Mouse (Mus musculus) heart, embryonic 10.5 days (tissue): Measurements from ENCODE around the gene Sdhaf2. TPM values are rescaled to one million over a fixed set of nuclear protein-coding genes. Genes with fewer than 3 reads are reported as not detected.

Experiments
- DNase-seq: peaks from one replicate; pipeline ENCODE4 v3.0.0-alpha.2; 2017; ENCODE audit warnings: low spot score
- H3K27ac ChIP-seq: fragments of 300-500 bp; sonication (generic); 2 replicates; pipeline ENCODE4 v1.5.1; 2016; ENCODE audit warnings: mild to moderate bottlenecking
- H3K27me3 ChIP-seq: fragments of 300-500 bp; sonication (generic); 2 replicates; pipeline ENCODE4 v1.6.1; 2016; ENCODE audit warnings: mild to moderate bottlenecking; ENCODE audit not compliant: poor library complexity, insufficient read depth, severe bottlenecking
- H3K36me3 ChIP-seq: fragments of 300-500 bp; sonication (generic); 2 replicates; pipeline ENCODE4 v1.6.1; 2016; ENCODE audit warnings: mild to moderate bottlenecking, moderate library complexity
- H3K4me1 ChIP-seq: fragments of 300-500 bp; sonication (generic); 2 replicates; pipeline ENCODE4 v1.6.1; 2016; ENCODE audit warnings: mild to moderate bottlenecking
- H3K4me3 ChIP-seq: fragments of 300-500 bp; sonication (generic); 2 replicates; pipeline ENCODE4 v1.5.1; 2016; ENCODE audit warnings: mild to moderate bottlenecking, moderate library complexity
- H3K9me3 ChIP-seq: fragments of 300-500 bp; sonication (generic); 2 replicates; pipeline ENCODE4 v1.6.1; 2016; ENCODE audit warnings: mild to moderate bottlenecking, moderate library complexity
- WGBS: fragments of 180-500 bp; shearing (Covaris S2); methylation state at CpG from one replicate; pipeline ENCODE4 v1.1.7; 2016; 5-methylcytosine and 5-hydroxymethylcytosine counted together
- polyA plus RNA-seq: library from polyadenylated mRNA; unstranded; fragments of >200 nt; fragmentation: Nextera tagmentation; extraction: Ambion mirVana; gene quantifications from 2 replicates; pipeline ENCODE4 v1.2.1, GENCODE M21; 2016

Gene Sdhaf2
- polyA plus RNA-seq, 1 experiment from 2014 or later: 64.6 TPM

DNA sequence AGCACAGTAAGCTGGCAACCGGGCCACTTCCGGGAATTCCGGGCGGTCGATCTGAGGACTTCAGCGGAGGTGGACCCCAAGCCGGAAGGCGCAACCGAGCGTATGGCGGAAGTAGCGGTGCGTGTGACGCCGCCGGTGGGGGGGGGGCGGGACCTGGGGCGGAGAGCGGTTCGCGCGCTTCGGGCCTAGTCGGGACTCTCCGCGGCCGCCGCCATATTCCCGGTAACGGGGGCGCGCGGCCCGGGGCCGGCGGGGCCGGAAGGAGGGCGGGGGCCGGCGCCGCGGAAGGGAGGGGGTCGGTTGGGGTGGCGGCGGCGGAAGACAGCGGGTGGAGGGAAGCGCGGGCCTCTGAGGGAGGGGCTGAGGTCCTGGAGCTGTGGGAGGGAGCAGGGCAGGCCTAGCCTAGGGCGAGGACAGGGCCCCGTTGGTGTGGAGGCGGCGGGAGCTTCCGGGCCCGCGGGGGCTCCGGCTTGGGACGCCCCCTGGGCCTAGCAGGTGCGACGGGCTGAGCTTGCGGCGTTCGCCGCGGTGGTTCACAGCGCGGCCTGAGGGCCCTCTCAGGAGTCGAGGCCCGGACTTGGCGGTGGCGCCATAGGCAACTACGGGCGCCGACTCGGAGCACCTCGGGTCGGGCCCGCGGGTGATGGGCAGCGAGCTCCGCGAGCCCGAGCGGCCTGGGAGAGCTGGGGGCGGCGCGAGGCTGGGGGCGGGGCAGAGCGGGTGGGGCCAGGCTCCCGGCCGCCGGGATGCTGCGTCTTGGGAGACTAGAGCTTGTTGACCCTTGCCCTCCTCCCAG is 638 bp downstream of the Sdhaf2 start, which contains the start of gene Cpsf7:
Gene Cpsf7, plus strand, starts transcription at position 161 of the 796 bp plus-strand sequence.
- DNase-seq: peak; percentile 98
- H3K27me3 ChIP-seq: no peaks in the 10 kb centered on the region
- peak within 1 kb of the TSS; percentile 90 for H3K4me3 ChIP-seq
- no peaks in the 10 kb centered on the region for H3K9me3 ChIP-seq
- WGBS: under 1% methylated on average over 92 of the region's 93 CpGs
- H3K27ac ChIP-seq: peak within 1 kb of the TSS; percentile 100
- peaks cover 24% of the 10 kb centered on the region for H3K4me1 ChIP-seq
- peaks cover 26% of the 10 kb centered on the region for H3K36me3 ChIP-seq

DNA sequence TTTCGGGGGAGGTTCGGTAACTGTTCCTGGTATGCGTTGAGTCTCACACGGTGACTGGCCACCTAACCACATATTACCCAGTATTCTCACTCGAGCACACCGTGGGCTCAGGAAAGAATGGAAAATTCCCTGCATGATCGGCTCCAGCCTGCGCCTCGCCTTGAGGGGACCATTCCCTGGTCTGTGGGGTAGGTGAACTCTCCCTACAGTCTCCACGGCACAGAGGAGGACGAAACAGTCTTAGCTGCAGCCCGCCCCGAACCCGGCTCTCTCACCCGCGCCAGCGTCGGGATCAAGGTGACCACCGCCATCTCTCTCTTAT is 1.2 kb downstream of the Sdhaf2 start:
- under 1% methylated on average over 19 of the region's 19 CpGs for WGBS
- Histone ChIP-seq H3K4me3 (peak overlapping the region; percentile 90), H3K9me3 (no peaks in the 10 kb centered on the region), H3K4me1 (peaks cover 24% of the 10 kb centered on the region), H3K27me3 (no peaks in the 10 kb centered on the region), H3K27ac (peak overlapping the region; percentile 100), H3K36me3 (peaks cover 20% of the 10 kb centered on the region)
- no peak for DNase-seq

DNA sequence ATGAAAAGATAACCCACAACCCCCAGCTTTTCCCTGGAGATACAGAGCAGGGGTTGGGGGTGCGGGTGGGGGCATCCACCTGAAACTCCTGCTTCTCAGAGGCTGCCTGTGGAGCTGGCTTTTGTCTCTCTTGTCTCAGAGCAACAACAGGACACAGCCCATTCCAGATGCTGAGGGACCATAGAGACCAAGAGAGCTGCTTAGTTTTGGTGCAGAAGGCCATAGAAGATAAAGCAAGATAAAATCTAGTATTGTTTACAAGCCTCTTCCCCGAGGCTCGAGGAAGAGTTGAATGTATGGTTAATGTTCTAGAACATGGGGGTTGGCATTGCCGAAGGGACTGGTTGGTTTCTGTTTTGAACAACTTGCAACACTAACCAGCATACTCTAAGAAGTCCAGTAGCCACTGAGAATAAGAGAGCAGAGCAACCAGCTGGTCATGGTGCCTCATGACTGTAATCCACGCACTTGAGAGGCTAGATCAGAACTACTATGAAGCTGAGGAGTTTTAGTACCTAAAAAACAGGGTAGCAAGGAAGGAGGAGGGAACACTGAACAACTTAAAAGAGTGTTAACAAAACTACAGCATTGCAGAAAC is 2.4 kb downstream of the Sdhaf2 start:
- DNase-seq: no peak
- H3K36me3 ChIP-seq: peaks cover 12% of the 10 kb centered on the region
- no peaks in the 10 kb centered on the region for H3K27me3 ChIP-seq
- H3K4me3 ChIP-seq: peak overlapping the region; percentile 90
- peaks cover 25% of the 10 kb centered on the region for H3K4me1 ChIP-seq
- 77% methylated on average over 5 of the region's 5 CpGs for WGBS
- H3K9me3 ChIP-seq: no peaks in the 10 kb centered on the region
- H3K27ac ChIP-seq: 0 out of 2 replicates have a peak overlapping the region, but pooled peaks have one; percentile 6

DNA sequence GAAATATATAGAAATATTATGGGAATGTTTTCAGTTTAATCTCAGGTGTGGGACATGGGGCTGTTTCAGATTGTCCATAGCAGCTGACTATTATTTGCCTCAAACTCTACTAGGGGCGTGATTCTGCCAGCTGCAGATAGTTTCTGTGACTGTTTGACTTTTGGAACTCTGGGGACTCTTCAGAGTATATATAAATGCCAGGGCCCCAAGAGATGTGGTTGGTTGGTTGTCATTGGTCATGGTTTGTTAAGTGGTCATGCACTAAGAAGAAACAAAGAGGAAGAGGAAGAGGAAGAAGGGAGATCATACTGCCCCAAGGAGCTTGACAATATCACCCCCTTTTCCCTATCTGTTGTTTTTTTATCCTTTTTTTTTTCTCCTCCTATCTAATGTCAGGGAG is 4.0 kb downstream of the Sdhaf2 start:
- Histone ChIP-seq H3K9me3 (no peaks in the 10 kb centered on the region), H3K36me3 (peaks cover 15% of the 10 kb centered on the region), H3K27ac (no peak overlapping the region), H3K27me3 (no peaks in the 10 kb centered on the region), H3K4me3 (no peak overlapping the region), H3K4me1 (peaks cover 26% of the 10 kb centered on the region)
- WGBS: 88% methylated on average over 1 of the region's 1 CpGs
- DNase-seq: no peak

DNA sequence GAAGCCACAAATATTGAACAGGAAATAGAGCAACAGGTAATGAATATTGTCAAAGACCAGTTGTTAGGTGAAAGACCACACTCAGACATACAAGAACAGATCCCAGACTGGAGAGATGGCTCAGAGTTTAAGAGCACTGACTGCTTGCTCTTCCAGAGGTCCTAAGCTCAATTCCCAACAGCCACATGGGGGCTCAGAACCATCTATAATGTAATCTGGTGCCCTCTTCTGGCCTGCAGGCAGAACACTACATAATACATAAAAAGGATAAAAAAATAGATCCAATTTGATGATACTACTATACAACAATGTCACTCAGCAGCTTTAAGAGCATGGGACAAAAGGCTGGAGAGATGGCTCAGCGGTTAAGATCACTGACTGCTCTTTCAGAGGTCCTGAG is 5.6 kb downstream of the Sdhaf2 start:
- Histone ChIP-seq H3K27me3 (no peaks in the 10 kb centered on the region), H3K4me3 (no peak overlapping the region), H3K36me3 (peaks cover 31% of the 10 kb centered on the region), H3K27ac (no peak overlapping the region), H3K4me1 (peaks cover 17% of the 10 kb centered on the region), H3K9me3 (no peaks in the 10 kb centered on the region)
- DNase-seq: no peak
- 58% methylated on average over 1 of the region's 1 CpGs for WGBS

DNA sequence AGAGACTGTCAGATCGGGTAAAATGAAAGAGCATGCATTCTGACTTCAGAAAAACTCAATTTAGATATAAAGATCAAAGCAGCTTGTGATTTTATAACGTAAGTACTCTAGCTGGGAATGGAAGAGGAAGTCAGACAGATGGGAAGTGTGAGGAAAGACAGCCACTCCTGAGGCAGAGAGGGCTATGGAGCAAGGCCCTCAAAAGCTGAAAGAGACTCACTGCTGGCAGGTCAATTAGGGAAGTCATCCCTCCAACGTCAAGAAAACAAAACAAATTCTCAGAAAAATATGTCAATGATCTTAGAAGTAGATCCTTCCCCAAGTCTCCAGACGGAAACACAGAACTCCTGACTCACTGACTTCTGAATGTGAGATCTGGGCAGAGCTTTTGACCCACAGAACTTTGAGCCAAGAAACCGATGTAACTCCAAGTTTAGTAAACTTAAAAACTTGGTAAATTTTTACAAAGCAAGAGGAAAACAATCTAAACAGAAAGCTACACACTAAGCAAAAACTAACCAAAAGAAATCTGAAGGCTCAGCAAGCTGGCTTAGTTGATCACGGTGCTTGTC is 15.1 kb downstream of the Sdhaf2 start:
- Histone ChIP-seq H3K27me3 (no peaks in the 10 kb centered on the region), H3K4me3 (no peak overlapping the region), H3K27ac (no peak overlapping the region), H3K9me3 (no peaks in the 10 kb centered on the region), H3K4me1 (no peaks in the 10 kb centered on the region), H3K36me3 (peaks cover 59% of the 10 kb centered on the region)
- WGBS: 86% methylated on average over 6 of the region's 6 CpGs
- no peak for DNase-seq

DNA sequence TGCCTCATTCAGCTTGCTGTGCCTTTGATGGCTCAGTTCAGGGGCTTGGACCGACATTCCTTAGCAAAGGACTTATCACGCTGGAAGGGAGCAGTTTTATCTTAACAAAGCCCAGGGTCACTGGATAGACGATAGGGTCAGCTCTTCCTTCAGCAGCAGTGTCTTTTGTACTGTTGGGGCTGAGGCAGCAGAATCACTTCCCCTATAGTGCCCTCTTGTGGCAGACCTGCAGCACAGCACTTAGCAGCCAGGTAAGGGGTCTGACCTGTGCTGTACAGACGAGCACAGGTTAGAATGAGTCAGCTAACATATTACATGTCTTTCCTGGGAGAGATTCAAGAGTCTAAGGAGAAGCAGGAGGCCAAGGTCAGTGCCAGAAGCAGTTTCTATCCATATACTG is 23.4 kb downstream of the Sdhaf2 start:
- Histone ChIP-seq H3K4me1 (no peaks in the 10 kb centered on the region), H3K36me3 (peaks cover 61% of the 10 kb centered on the region)

DNA sequence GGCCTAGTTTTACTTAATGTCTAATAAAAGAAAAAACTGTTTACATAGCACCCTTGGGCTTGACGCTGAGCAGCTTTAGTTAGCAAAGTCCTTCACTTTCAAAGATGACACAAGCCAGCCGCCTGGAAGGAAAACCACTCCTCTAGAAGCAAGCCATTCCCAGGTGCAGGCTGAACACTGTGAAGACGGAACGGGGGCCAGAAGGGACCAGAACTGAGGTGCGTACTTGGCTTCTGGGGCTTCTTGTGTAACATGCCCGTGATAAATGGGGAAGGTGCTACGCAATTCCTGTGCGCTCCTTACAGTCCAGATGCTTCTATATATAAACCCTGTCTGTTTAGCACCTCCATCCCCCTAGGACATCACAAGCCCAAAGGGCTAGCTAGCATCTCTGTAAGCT is 25.4 kb downstream of the Sdhaf2 start:
- Histone ChIP-seq H3K9me3 (no peaks in the 10 kb centered on the region), H3K36me3 (peaks cover 47% of the 10 kb centered on the region)

More for the DNA sequence above, 23.4 kb downstream of the Sdhaf2 start:
- Histone ChIP-seq H3K9me3 (no peaks in the 10 kb centered on the region), H3K27me3 (no peaks in the 10 kb centered on the region), H3K27ac (no peak overlapping the region), H3K4me3 (no peak overlapping the region)
- WGBS: 10% methylated on average over 4 of the region's 4 CpGs
- DNase-seq: no peak

DNA sequence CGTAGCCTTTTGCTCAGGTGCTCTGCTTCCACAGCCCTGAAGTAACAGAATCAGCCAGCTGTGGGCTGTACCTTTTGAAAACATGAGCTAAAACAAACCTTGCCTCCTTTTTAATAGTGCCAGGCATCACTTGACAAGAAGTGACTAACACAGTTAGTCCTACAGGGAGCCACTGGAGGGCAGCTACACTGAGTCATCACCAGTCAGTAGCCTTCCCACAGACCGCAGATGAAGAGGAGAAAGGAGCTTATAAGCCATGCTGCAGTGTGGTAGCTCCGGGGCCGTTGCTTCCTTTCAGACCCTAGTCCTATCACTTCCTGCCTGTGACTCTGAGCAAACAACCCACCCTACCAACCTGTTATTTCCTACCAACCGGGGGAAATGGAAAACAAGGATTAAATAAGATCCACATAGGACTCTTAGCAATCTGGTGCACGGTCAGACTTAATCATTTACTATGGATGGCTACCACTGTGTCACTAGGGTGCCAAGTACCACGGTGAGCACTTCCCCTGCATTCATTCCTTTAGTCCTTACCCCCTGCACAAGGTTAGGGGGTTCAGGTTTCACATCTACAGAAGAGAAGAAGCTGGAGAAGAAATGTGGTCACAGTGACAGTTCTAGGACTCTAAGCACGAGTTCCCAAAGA is 28.3 kb downstream of the Sdhaf2 start:
- peaks cover 6% of the 10 kb centered on the region; the same call in 1 of the 2 replicates for H3K4me1 ChIP-seq
- H3K36me3 ChIP-seq: peaks cover 32% of the 10 kb centered on the region
- H3K27me3 ChIP-seq: peaks cover 11% of the 10 kb centered on the region; the same call in 1 of the 2 replicates
- WGBS: 42% methylated on average over 8 of the region's 8 CpGs
- no peak for DNase-seq
- no peaks in the 10 kb centered on the region for H3K9me3 ChIP-seq
- no peak overlapping the region for H3K27ac ChIP-seq
- H3K4me3 ChIP-seq: no peak overlapping the region

More for the DNA sequence above, 25.4 kb downstream of the Sdhaf2 start:
- WGBS: 79% methylated on average over 8 of the region's 8 CpGs
- Histone ChIP-seq H3K4me1 (no peaks in the 10 kb centered on the region), H3K27me3 (peaks cover 2% of the 10 kb centered on the region; the same call in 1 of the 2 replicates), H3K27ac (no peak overlapping the region), H3K4me3 (no peak overlapping the region)
- DNase-seq: no peak

DNA sequence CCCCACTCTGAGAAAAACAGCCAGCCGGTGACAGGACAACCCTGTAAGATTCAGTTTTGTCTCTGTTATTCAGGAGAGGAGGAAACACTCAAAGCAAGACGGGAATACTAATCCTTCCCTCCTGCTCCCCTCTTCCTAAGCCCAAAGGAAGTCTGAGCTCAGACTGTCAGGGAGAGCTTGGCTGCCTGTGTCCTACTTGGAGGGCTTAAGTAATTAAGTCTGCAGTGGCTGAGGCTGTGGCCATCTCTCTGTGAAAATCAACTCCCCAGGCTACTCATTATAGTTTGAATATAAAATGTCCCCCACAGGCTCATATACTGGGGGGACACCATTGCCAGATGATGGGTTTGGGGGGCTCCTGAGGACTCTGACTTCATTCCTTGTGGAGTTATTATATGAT is 29.0 kb downstream of the Sdhaf2 start:
- no peak for DNase-seq
- Histone ChIP-seq H3K27me3 (peaks cover 13% of the 10 kb centered on the region; the same call in 1 of the 2 replicates), H3K4me3 (no peak overlapping the region), H3K27ac (no peak overlapping the region), H3K4me1 (peaks cover 13% of the 10 kb centered on the region; the same call in 1 of the 2 replicates), H3K9me3 (no peaks in the 10 kb centered on the region), H3K36me3 (peaks cover 27% of the 10 kb centered on the region)
- 60% methylated on average over 2 of the region's 2 CpGs for WGBS

DNA sequence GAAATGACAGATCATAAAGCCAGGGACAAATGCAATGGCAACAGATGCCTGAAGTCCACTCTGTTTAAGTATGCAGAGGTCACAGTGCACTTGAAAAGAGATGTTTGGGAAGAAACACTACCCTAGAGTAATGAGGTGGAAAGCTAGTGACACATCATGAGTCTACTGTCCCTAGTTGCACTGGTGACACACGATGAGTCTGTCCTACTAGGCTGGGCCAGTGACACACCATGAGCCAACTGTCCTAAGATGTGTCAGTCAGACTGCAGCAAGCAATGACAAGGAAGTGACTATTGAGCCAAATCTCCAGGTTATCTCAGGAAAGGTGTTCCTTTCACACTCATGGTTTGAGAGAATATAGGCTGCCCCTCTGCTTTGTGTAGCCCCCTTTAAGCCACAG is 30.3 kb downstream of the Sdhaf2 start:
- no peak overlapping the region for H3K27ac ChIP-seq
- H3K4me3 ChIP-seq: no peak overlapping the region
- WGBS: 88% methylated on average over 1 of the region's 1 CpGs
- H3K4me1 ChIP-seq: peaks cover 13% of the 10 kb centered on the region; the same call in 1 of the 2 replicates
- DNase-seq: no peak
- H3K27me3 ChIP-seq: peaks cover 26% of the 10 kb centered on the region; the same call in 1 of the 2 replicates
- H3K9me3 ChIP-seq: no peaks in the 10 kb centered on the region
- peaks cover 14% of the 10 kb centered on the region for H3K36me3 ChIP-seq

DNA sequence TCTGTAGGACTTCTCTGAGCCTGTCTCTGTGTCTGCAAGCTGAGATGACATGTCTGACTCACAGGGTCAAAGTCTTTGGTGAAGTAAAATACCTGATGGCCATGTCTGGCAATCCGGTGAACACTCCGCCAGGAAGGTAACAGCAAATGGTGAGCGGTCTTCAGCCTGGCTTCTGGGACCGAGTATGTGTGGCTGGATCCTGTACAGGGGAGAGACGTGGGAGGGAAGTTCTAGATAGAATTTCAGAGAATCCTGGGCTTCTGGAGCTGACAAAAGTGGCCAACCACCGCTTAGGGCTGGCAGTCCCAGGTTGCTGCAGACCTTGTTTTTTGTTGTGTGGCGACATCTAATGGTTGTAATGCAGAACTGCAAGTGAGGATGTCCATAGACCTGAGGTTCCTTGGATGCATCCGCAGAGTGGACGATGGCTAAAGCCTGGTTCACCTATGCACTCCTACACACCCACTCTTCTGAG is 39.6 kb downstream of the Sdhaf2 start:
- H3K27me3 ChIP-seq: peaks cover 82% of the 10 kb centered on the region
- 18% methylated on average over 9 of the region's 9 CpGs for WGBS

More for the DNA sequence above, 39.6 kb downstream of the Sdhaf2 start:
- Histone ChIP-seq H3K36me3 (no peaks in the 10 kb centered on the region), H3K4me1 (peaks cover 20% of the 10 kb centered on the region), H3K4me3 (no peak overlapping the region), H3K9me3 (no peaks in the 10 kb centered on the region), H3K27ac (no peak overlapping the region)
- no peak for DNase-seq
